Mouse (Mus musculus): Measurements from ENCODE around the gene Fth1.

- TF ChIP-seq CTCF (IDR thresholded peaks at IDR 0.05), result no peak
- no peak for TF ChIP-seq EP300 (IDR thresholded peaks at IDR 0.05)
Measured at GRCm38 (mm10) chr19:10018527-10018818, 38.1 kb downstream of the Fth1 start.

Data from lung, postnatal 0 days (tissue).